Mouse (Mus musculus) left cerebral cortex, postnatal 14 days (tissue): ENCODE data around the gene Panx3. TPM values are rescaled to one million over a fixed set of nuclear protein-coding genes. Genes with fewer than 3 reads are reported as not detected.

Experiments
- total RNA-seq, 2 experiments: library from RNA; stranded (reverse); gene quantifications; 2 replicates each; pipeline ENCODE4 v1.2.3; 2021

The Panx3 gene
- total RNA-seq, 2 experiments from 2014 or later = not detected

Other genes with a start within 250 kb of the Panx3 start
- gene Robo3, start 236.0 kb downstream of the Panx3 start, total RNA-seq = 10 to 100 TPM; 45.1 to 58.9 TPM
- 10 to 100 TPM; 19.2 to 28.3 TPM for gene Msantd2, start 179.9 kb downstream of the Panx3 start, total RNA-seq
- 10 to 100 TPM; 28.8 to 34.2 TPM for gene Esam, start 141.2 kb downstream of the Panx3 start, total RNA-seq
- gene Vsig2, start 130.0 kb downstream of the Panx3 start, total RNA-seq = 1 to 10 TPM; 2.8 TPM
- 1,000 to 10,000 TPM; 2,700 to 3,013 TPM for gene Nrgn, start 116.3 kb downstream of the Panx3 start, total RNA-seq
- 10 to 100 TPM; 14.4 to 19.2 TPM for gene Siae, start 113.5 kb downstream of the Panx3 start, total RNA-seq
- 1 to 10 TPM; 1.3 TPM for gene Spa17, start 55.5 kb downstream of the Panx3 start, total RNA-seq
- gene Tbrg1, start 11.9 kb downstream of the Panx3 start, total RNA-seq = 10 to 100 TPM; 52.8 to 59.8 TPM
- not detected for gene Olfr160, start 47.0 kb upstream of the Panx3 start, total RNA-seq
- gene Olfr874, start 75.9 kb upstream of the Panx3 start, total RNA-seq = not detected
- gene Olfr875, start 102.6 kb upstream of the Panx3 start, total RNA-seq = not detected
- gene Olfr876, start 133.8 kb upstream of the Panx3 start, total RNA-seq = not detected
- under 1 TPM in 1 of 2 experiments, not detected in 1; 0.15 TPM for gene Olfr877, start 185.0 kb upstream of the Panx3 start, total RNA-seq
- gene Olfr145, start 227.5 kb upstream of the Panx3 start, total RNA-seq = not detected
- gene Olfr878, start 248.6 kb upstream of the Panx3 start, total RNA-seq = not detected